Mouse (Mus musculus) olfactory bulb, adult 2 months (tissue): ENCODE data around the gene Nmt1.

Source experiments
- CTCF ChIP-seq: fragments of 200-500 bp; IDR thresholded peaks from 2 replicates; pipeline ENCODE4 v1.5.1; 2012; ENCODE audit warnings: low read depth, mild to moderate bottlenecking, low read length, moderate library complexity; ENCODE audit not compliant: insufficient read depth
- POLR2A ChIP-seq: fragments of 200-500 bp; IDR thresholded peaks from 2 replicates; pipeline ENCODE4 v1.6.1; 2012; ENCODE audit warnings: mild to moderate bottlenecking, low read depth, low read length, moderate library complexity; ENCODE audit not compliant: insufficient read depth

DNA sequence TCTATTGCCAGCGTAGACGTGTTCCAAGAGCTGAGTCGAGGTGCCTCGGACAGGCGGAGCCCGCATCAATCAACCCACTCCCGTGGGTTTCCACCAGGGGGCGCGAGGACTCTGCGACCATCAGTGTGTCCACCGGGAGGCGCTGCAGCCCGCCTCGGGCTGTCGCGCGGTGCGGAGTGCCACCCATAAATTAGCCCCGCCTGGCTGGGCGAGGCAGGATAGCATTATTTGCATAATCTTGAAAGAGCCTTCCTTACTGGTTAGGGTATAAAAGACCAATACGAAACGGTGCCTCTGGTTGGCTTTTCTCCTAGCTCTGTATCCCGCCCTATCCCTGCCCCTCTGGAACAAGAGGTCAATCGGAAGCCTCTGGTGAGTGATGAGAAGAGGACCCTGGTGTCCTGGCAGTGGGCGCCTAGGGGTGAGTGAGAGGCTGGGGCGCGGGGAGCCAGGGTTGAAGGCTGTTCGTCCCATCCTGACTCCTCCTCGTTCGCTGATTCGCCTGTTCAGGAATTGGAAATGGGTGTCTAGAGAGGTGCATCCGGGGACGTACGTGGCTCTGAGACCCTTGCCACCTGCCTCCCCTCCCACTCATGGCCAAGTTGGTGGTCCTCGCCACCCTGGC, 74.8 kb downstream of the Nmt1 start:
- TF ChIP-seq POLR2A (no peak), CTCF (peak; percentile 100)
